Mouse (Mus musculus) bone marrow, adult 2 months (tissue): ENCODE results near the gene Pigm.

ENCODE experiments used
- CTCF ChIP-seq: fragments of 200-500 bp; IDR thresholded peaks from 2 replicates; pipeline ENCODE4 v1.5.1; 2011; ENCODE audit warnings: low read length, control low read depth; ENCODE audit not compliant: control insufficient read depth, insufficient read depth
- POLR2A ChIP-seq: fragments of 200-500 bp; IDR thresholded peaks from 2 replicates; pipeline ENCODE4 v1.6.1; 2011; ENCODE audit warnings: low read depth, mild to moderate bottlenecking, control low read depth, low read length, borderline replicate concordance; ENCODE audit not compliant: control insufficient read depth

GRCm38 (mm10) chr1:172329131-172329530, 47.2 kb upstream of the Pigm start, which contains the start of gene Kcnj9:
- TF ChIP-seq CTCF (no peak), POLR2A (no peak)
